Mouse (Mus musculus) cerebellum, adult 9-10 months (tissue): Measurements from ENCODE around the gene Dcst1.

Experiments
- DNase-seq: peaks from one replicate; pipeline ENCODE4 v3.0.0; 2022

The Dcst1 gene

DNA sequence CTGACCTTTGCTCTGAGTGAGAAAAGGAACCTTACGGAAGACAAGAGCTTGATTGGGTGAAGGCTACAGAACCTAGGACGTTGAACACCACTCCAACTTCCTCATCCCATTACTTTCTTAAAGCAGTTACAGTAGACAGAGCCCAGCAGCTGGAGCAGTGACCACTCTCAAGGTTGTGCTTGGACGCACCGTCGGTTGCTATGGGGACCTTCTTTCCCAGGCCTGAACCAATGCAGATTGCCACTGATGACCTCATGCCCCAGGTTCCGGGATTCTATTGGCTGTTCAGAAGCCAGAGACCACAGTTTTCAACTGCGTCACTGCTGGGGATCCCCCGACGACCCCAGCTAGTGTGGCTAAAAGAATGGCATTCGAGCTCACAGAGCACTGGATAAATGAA lies 34.1 kb downstream of the Dcst1 start:
- no peak for DNase-seq

DNA sequence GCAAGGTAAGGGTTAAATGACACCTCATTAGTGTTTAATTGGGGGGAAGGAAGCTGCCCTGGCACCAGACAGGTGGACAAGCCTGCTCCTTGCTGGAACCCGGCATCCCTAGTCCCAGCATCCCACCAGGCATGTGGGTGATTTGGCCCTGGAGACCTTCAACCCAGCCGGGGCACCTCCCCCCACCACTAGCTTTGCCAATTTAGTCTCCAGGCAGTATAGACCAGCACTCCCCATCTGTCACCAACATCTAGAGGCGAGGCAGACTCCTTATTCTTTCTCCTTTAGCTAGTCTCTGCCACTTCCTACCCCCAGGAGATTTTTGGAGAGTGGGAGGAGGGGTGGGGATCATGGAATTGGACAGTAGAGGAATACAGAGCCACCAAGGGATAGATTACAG lies 34.7 kb downstream of the Dcst1 start:
- DNase-seq = no peak

DNA sequence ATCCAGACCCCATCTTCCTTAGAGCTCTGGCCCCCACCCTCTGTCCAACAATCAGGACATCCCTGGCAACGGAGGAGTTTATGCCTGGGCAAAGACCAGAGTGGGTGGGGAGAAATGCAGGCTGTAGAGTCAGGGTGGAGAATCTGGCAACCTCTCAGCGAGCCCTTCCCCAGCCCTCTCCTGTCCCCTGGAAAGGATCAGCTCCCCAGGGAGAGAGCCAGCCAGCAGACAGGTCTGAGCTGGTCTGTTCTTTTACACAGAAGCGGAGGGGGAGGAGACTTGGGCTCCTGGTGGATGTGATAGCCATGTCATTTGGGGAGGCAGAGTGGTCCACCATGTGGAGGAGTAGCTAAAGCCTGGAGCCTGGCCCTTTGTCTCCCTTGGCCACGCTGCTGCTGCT lies 36.4 kb downstream of the Dcst1 start:
- no peak for DNase-seq

DNA sequence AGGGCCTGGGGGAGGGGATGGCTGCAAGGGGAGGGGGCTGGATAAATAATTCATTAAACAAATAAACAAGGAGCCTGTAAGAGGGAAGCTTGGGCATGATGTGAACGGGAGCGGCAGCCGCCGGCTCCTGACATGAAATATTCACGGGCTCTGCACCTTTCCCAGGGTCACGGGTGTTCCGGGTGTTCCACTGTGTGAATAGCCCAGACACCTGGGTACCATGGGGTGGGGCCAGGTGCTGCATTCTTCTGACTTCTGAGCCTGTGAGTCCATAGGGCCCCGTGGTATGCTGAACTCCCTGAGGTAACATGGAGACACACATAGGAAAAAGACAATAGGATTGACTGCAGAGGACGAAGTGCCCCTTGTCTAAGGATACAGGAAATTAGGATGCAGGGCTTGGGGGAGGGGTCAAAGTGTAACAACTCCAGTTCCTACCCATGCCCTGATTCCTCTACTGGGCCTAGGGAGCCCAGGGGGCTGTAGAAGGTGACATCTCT lies 37.6 kb downstream of the Dcst1 start:
- no peak for DNase-seq

DNA sequence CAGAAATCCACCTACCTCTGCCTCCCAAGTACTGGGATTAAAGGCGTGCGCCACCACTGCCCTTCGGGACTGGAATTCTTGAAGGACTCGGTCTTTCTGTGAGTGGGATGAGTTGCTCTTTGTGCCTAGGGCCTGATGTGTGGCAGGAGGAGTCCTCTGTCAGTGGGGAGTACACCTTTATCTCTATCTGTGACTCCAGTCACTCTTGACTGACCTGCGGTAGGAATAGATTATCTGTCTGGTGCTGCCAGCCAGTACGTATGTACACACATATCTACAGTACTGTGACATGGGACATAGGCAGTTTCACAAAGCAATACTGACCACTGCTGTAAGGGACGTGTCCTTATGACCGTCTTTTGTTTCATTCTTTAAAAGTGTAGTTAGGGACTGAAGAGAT lies 39.2 kb downstream of the Dcst1 start:
- DNase-seq = no peak

DNA sequence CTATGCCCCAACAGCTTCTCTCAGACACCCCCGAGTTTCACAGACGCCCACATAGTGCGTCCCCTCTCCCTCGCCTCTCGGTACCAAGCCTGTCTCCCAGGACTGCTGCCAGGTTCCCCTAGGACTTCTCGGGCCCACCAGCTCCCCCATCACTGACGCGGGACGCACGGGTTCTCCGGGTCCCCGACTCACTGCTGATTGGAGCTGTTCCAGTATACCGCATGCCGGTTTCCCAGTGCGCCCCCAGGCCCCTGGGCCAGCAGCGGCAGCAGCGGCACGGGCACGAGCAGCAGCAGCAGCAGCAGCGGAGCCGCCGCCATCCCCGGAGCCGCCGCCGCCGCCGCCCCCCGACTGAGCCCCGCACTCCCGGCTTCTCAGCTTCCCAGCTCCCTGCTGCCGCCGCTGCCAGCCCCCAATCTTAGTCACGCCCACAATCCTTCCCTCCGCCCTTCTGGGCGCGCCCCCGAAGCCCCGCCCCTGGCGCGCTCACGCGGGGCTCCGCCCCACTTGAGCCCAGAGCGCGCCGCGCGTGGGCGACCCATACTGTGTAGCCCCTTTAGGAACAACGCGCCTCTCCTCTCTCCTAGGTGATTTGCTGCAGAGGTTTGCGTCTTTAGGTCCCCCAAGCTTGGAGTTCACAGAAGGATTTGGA lies 42.4 kb downstream of the Dcst1 start, which contains the start of gene Efna3:
TSS of gene Efna3 (minus strand) at position 452 of the 652 bp plus-strand sequence.
- DNase-seq = no peak

DNA sequence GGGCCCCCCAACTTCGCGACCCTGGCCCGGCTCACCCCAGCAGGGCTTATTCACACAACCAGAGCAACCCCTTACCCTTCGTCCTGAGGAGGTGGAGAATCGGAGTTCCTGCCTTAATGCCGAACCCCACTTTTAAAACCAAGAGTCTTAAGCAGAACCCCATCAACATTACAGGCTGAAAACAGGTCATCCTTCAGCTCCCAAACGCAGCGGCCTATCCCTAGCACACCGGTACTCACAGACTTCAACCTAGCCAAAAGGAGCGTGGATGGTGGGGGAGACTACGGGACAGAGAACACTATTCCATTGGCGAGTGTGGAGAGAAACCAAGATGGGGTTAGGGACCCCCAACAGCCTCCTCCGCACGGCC lies 42.9 kb downstream of the Dcst1 start:
- DNase-seq = no peak

DNA sequence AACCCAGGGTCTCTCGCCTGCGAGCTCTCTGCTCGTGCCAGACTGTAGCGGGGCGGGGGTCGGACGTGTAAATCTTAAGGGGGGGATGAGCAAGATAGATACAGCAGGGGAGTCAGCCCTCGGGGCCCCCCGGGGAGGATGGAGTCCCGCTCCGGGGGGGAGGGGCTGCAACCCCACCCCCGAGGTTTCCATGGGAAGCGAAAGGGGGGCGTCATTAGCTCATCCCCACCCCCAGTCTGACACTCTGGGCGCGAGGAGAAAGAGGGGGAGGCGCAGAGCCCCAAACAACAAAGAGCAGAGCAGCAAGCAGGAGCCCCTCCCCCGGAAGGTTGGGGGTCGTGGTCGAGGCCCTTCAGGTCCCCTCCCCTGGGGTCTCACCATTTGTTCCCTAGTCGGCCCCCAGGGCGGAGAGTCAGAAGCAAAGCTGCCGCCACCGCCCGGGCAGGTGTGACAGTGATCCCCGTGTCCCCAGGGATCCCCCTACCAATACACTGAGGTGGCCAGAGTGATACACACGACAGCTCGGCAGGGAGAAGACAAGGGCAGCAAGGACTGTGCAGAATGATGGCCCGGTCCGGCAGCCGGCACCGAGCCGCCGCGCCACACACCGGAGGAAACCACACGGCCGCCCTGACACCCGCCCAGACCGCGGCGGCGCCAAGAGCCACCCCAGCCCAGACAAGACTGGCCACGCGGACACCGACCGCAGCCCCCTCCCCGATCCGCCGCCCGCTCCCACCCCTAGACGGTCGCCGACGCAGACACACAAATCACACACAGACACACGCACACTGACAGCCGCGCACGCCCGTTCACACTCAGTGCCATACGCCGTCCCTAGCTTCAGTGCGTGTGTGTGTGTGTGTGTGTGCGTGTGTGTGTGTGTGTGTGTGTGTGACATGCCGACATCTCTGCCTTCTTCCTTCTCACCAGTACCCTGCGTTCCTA lies 43.6 kb downstream of the Dcst1 start:
- DNase-seq = no peak

DNA sequence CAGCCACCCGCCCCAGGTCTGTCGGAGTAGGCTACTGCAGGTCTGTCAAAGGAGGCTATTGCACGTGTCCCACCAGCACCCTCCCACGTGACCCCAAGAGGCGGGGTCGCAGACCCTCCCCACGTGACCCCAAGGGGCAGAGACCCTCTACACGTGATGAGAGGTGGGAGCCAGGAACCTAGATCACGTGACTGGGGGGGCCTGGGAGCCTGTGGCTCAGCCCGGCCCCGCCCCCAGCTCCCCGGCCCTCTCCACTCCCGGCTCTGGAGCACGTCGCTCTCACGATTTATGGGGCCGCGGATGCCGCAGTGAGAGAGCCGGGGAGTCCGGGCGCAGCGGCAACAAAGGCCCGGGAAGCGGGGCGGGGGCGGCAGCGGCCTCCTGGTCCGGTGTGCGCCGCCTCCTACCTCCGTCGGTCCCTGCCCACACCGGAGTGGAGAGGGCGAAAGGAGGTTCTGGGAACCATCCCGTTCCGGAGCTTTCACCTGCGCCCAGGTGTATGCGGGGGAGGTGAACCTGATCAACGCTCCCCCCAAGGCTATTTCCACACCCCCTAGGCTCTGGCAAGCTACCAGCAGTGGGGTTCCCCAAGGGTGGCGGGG lies 44.4 kb downstream of the Dcst1 start:
- no peak for DNase-seq

DNA sequence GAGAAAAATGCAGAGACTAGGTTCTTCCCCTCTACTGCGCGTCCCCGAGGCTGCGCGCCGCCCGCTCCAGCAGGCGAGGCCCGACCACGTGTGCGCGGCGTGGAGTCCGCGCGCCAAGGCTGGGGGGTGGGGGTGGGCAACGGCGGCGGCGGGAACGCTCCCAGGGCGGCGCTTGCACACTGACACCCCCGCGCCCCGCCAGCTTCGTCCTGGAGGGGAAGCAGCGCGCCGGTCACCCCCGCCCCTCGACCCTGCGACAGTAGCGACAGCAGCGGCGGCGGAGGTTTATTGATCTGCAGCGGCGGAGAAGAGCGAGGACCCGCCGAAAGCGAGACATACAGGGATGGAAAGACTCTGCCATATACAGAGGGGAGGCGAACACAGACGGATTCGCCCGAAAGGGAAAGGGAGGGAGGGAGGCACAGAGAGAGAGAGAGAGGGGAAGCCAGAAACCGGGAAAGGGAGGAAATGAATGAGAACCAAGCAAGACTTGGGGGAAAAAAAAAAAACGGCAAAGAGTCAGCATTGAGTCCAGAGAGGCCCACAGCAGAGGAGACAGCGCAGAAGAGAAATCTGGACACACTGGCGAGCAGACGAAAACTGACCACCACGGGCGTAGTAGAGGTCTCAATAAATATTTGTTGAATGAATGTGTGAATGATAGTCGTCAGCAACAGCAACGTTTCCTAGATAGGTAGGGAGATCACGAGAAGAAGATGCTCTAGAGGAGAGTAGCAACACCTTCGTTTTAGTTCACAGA lies 45.3 kb downstream of the Dcst1 start:
- no peak for DNase-seq

DNA sequence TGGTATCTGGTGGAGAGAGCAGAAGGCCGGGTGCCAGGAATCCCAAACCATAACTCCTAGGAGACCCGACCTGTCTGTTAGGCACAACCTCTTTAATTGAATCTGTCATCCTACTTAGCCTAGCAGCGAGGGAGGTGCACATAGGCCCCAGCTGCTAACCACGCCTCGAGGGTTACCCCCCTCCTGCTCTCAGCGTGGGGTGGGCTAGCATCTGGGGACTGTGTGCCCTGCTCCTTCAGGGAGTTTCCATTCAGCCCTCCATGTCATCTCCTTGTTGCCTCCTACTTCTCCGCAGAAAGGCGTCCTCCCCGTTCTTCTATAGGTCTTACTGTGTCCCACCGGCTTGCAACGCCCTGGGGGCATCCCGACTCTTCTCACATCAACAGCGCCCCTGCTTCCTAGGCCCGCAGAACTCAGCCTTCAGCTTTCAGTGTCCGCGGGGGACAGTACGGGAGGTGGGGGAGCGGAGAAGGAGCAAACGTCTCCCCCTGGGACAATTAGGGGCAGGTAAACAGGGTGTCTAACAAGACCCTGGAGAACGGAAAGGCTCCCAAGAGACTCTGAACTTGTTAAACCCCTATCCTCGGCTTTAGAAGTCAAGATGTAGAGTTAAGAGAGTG lies 46.0 kb downstream of the Dcst1 start:
- no peak for DNase-seq

DNA sequence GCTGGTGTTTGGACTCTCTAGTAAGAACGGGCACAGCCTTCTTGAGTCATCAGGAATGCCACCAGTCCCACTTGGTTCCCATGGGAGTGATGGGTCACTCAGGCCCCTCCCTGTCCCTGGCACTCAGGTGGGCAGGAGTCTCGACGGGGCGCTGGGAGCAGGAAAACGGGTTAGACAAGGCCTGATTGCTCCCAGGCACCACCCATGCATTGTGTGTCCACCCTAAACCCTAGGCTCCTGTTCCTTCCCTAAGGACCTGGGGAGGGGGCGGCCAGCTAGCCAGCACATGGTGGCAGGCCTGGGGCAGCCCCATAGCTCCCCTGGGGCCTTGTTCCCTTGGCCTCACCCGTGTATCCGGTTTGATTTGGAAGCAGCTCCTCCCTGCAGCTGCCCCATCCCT lies 46.7 kb downstream of the Dcst1 start:
- DNase-seq = no peak

DNA sequence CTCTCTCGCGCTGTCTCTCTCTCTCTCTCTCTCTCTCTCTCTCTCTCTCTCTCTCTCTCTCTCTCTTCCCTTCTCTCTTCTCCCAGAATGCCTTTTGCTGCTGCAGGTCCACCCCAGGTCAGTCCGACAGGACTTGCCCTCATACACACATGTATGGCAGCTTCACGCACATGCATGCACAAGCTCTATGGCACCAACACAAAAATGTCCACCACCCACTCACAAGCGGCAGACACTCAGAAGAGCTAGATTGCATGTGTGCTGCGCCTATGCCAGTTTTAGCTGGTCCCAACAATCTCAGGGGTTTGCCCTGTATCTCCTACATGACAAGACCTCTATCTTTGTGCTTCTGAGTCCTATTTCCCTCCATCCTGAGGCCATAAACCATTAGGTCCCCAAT lies 47.8 kb downstream of the Dcst1 start:
- DNase-seq = no peak

DNA sequence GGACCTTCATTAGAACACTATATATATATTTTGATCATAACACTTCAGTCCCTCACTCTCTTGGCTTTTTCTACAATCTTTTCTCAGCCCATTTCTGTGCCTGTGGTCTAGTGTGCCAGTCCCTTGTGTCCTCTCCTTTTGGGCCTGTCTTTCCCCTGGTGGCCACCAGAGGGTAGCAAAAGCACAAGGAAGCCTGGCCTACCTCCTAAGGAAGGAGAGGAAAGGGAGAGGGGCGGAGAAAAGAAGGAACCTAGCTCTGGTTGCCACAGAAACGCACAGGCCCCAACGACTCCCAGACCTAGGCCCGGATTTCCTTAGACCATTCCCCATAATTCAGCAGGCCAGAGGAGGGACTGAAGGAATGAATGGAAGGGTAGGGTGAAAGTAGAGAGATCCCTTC lies 48.2 kb downstream of the Dcst1 start:
- DNase-seq = peak; percentile 91

DNA sequence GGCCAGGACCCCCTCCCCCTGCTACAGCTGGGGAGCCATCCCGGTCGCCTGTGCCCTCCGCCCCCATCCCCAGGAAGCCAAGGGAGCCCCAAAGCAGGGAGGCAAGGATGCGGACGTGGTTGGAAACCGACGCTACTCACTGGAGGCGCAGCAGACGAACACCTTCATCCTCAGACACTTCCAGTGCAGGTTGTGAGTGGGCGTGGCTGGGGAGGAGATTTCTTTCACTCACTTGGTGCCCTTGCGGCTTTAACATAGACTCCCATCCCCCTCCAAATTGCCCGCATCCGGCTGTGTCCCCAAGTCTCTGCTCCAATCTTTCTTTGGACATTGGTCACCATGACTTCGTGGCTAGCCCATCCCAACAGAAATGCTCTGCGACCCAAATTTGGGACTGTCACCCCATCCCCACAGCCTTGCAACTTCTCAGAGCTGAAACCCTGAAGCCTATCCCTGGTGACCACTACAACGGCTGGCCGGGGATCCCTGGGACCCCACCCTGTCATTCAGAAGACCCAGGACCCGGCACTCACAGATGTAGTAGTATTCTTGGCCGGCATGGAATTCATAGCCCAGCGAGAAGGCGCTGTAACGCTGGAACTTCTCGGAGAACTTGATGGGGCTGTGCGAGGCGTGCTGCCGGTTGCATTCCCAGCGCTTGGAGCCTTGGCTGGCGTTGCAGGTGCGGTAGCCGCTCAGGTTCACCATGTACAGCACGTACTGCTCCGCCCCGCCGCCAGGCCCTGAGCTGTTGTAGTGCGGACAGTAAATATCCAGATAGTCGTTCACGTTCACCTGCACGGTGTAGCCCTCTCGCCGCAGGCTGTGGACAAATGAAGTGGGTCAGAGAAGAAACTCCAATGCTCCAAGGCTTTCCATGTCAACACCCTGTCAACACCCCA lies 48.9 kb downstream of the Dcst1 start:
- DNase-seq = no peak

DNA sequence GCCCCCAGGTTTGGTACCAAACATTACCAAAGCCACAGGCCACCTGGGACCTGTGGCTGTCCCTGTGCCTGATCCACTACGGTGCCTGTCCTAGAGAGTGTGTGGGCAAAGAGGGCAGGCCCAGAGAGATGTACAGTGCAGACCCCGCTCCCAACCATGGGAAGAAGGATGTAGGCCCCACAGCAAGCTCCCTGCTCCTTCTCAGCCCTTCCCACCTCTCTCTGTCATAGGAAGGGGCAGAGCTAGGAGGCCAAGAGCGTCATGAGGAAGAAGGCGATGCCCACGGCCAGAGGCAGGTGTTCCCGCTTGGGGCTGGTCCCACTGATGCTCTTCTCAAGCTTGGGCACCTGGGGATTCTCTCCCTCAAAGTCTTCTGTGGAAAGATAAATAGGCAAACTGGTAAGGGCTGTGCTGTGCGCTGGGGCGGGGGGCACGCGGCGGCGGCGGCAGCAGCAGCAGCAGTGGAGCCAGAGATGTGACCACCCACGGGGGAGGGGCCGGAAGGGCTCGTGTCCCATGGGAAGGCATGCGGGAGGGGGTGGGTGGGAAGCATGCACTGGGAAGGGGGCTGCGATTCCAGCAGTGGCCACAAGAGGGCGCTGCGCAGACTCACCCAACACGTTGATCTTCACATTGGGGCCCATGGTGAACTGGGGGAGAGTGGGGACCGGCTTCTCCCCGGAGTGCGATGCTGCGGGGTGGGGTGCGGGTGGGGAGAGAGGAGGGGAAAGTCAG lies 49.7 kb downstream of the Dcst1 start:
- peak; percentile 70 for DNase-seq

DNA sequence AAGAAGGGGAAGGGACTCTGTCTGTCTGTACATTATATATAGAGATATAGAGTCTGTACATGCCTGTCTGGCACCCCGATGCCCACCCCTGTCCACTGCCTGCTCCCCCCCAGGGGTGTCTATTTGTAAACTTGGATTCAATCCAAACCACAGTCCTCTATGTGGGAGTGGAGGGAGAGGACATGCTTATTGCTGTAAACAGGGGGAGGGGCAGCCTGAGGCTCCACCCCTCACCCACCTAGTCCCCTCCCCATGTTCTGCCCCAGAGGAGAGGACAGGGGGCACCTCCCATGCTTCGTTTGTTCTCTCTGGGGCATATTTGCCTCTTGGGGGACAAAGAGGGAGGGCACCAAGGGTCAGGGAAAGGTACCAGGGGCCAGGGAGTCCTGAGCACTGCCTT lies 50.3 kb downstream of the Dcst1 start:
- no peak for DNase-seq

DNA sequence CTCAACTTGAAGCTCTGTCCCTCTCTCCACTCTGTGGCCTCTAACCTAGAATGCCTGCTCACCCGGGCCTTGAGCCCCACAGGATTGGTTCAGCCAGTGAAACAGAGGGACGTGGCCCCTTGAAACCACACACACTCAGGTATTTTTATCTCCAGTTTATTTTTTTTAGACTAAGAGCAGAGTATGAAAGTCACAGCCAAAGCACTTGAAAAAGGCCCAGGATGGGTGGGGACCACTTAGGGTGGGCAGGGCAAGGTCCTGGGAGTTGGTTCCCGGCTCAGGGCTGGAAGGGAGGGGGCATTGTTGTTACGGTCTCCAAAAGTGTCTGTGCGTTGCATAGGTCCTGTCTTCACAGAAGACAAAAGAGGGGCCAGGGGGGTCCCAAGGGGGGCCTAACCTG lies 50.7 kb downstream of the Dcst1 start:
- DNase-seq = no peak

DNA sequence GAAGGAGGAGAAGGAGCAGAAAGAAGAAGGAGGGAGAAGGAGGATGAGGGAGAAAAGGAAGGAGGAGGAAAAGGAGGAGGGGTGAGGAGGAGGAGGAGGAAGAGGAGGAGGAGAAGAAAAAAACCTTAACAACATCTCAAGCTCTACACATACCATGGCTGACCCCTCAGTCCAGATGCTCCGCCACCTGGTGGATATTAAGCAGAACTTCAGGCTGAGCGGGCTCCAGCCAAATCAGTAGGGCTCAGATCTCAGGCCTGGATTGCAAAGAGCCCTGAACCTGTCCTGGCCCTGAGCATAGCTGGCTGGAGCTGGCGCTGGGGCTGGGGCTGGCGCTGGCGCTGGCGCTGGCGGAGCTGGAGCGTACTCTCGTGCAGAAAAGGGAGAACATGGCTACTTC lies 57.0 kb downstream of the Dcst1 start:
- DNase-seq = peak; percentile 75

DNA sequence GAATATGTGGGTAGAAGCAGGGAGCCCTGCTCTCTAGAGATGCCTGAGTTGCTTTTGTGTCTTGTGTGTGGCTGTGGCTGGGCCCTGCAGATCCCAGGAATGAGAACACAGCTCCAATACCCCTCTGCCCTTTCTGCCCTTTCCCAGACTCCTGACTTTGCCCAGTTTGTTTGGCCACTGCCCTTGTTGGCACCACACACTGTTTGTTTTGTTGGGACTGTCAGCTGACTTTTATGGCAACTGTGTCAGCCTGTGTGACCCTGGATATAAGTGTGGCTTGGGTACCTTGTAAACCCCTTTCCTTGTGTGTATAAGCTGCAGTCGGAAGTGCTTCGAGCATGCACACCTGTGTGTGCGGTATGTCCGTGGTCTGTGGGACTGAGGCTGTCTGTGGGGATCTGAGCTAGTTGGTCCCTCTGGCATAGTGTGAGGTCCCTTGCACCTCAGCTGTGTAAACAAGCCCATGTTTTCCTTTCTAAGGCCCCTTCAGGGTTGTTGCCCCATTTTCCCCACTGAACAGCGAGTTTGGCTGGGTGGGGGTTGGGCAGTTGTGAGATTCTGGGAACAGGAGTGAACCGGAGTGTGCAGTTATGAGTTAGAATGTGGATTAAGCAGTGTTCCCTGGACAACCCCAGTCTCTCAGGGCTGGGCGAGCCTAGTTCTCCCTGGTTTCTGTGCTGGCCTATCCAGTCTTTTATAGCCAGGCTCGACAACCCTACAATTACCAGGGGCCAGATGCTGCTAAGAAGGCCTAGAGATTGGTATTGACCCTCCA lies 59.3 kb downstream of the Dcst1 start:
- no peak for DNase-seq
